Mouse (Mus musculus) kidney, adult 2 months (tissue): ENCODE measurements around the gene Khdc1a.

Source experiments
- CTCF ChIP-seq: fragments of 200-500 bp; conservative IDR thresholded peaks from 2 replicates; pipeline ENCODE4 v1.5.1; 2011; ENCODE audit warnings: low read depth, mild to moderate bottlenecking, control low read depth, low read length, moderate library complexity, mixed read lengths; ENCODE audit not compliant: insufficient read depth, insufficient read length
- POLR2A ChIP-seq: fragments of 200-500 bp; IDR thresholded peaks from one replicate; pipeline ENCODE4 v1.6.1; 2011; ENCODE audit warnings: low read depth, low read length, control low read depth

DNA sequence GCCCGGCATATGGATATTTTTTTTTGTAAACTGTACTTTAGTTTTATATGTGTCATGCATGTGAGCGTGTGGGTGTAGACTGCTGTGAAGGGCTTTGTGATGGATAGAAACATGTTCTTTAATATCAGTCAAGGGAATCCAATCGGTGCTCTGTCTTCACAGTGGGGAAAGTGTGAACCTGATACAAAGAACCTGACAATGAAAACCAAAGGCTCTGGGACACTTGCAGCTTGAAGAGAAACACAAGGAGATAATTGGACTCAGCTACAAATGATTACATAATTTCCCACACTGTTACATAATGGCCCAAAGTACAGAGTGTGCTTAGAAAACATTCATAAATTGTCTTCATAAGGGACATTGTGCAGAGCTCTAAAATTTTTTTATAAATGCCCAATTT lies 44.0 kb upstream of the Khdc1a start:
- TF ChIP-seq CTCF (no peak), POLR2A (no peak)
